Mouse (Mus musculus) MN1 (cell line): ENCODE measurements around the gene Itgb3bp.

Experiments used
- DNase-seq: peaks from one replicate; pipeline ENCODE4 v3.0.0-alpha.2; 2016; ENCODE audit warnings: low spot score

Gene Itgb3bp

GRCm38 (mm10) chr4:99929613-99930517, at the start of gene Itgb3bp:
TSS of gene Itgb3bp (minus strand) at chr4:99929813.
- peak; percentile 66 for DNase-seq

DNA sequence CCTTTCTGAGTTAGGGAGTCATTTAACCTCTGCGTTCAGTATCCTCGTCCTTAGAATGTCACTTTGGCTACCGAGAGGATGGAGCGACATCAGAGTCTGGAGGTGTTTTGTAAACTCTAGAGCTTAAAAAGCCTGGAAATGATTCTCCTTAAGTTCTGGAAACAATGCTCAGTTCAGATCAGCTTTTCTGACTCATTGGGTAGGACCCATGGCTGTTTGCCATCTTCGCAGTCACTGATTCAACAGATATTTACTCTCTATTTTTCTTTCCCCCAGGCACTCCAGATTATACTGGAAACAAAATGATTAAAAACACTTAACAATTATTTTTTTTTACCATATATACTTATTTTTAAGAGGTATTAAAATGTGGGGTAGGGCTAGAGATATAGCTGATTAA, 49.7 kb upstream of the Itgb3bp start:
- DNase-seq = no peak

DNA sequence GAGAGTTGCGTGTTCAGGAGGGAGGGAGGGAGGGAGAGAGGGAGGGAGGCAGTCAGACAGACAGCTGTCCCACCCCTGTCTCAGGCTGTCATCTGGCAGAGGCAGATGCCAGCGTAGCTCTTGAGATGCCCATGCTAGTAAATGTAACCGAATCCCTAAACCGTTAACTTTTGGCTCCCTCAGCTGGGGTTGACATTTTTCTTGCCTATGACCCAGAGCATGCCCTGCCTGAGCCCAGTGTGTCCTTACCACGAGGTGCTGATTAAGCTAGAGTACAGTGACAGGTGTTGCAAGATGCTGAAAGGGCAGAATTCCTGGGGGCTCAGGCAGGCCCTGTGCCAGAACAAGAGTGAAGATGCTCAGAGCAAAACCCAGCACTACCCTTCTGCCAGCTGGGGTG, 44.8 kb upstream of the Itgb3bp start:
- DNase-seq = no peak

DNA sequence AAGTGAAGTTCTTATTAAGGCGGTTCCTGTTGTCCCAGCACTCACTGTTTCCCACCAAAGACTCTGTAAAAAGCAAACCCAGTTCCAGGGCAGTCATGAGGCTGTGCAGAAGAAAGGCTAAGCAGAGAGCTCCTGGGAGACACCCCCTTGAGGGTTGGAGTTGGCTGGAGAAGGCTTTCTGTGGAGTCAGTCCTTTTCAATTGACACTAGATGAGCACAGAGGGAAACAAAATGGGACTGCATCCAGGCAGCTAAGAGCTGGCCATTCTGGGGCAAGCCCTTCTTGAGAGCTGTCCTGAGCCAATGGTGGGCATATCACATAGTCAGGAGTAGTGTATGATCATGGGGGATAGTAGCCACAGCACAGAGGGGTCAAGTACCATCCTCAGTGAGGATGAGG, 44.3 kb upstream of the Itgb3bp start:
- DNase-seq = no peak

DNA sequence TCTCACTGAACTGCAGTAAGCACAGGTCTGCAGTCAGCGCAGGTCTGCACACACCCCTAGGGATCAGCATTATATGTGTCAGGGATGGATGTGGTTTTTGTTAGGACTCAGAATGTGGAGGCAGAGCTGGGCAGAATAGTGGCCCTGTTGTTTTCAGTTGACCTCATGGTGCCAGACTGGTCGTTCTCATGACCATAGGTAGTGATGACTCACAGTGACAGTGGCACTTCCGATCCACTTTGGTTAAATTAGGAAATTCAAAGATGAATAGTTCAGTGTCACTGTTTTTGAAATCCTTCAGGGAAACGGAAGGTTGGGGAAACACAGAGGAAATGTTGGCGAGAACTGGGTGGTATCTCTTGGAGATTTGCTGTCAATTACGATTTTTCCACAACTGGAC, 43.3 kb upstream of the Itgb3bp start:
- no peak for DNase-seq

DNA sequence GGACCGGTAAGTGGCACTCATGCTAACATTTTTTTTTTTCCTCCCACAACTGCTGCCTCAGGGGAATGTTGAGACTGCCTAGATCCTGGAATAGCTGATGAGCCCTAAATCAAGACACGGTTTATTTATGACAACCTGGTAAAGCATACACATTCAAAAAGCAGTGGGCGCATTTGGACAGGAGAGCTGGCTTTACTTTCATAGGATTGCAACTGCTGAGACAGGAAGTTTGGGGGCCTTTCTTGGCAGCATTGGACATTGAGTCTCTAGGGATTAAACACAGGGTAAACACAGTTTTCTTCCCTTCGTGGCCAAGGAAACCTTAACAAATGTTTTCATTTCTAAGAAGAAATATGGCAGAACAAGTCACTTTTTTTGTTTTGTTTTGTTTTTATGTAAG, 40.5 kb upstream of the Itgb3bp start:
- DNase-seq = no peak

GRCm38 (mm10) chr4:99969328-99969727, 39.7 kb upstream of the Itgb3bp start:
- no peak for DNase-seq

- DNase-seq = no peak
These were observed 36.9 kb upstream of the Itgb3bp start for GRCm38 (mm10) chr4:99966555-99966954.

- DNase-seq = no peak
These were observed 29.7 kb upstream of the Itgb3bp start for GRCm38 (mm10) chr4:99959308-99959707.

DNA sequence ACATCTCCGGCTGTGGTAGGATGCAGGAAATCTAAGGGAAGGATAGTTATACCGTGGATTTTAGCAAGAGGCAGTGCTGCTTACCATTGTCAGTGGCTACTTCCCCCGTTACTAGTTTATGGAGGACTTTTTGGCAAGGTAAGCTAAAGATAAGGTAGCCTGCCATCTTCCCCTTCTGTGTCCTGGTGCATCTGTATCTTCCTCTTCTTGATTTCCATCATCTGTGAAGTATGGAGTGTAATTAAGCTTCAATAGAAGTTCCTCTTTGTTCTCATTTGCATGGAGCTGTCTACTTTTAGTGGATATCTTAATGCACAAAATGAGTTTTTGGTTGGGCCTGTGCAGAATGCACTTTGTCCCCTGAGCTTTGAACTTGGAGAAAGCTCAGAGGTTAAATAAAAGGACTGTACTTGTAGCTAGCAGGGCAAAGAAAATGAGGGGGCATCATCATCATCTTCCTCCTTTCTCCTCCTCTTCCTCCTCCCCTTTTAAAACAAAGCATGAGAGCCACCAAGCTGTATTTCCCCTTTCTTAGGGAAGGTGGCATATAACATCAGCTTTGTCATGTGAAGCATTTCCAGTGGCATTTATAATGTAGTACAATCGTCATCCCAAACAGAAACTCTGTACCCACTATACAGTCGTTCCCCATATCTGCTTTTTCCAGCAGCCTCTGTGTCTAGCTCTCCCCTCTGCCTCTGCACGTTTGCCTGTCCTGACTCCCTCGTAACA, 28.6 kb upstream of the Itgb3bp start:
- no peak for DNase-seq

DNA sequence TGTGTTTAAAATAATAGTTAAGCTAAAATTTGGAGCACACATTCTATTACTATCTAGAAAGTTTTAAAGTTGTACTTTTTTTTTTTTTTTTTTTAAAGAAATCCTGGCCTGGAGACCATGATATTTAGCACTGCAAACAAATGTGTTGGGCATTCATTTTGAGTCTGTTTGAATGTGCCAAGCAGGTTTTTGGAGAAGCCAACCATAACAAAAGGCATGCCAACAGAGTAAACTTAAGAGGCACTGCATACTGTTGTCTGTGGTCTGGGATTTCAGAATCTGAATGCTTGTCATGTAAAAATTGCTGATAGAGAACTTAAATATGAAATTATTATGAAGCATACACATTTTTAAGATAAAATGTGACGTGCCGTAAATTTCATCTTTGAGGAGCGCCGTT, 27.6 kb upstream of the Itgb3bp start:
- DNase-seq = no peak

DNA sequence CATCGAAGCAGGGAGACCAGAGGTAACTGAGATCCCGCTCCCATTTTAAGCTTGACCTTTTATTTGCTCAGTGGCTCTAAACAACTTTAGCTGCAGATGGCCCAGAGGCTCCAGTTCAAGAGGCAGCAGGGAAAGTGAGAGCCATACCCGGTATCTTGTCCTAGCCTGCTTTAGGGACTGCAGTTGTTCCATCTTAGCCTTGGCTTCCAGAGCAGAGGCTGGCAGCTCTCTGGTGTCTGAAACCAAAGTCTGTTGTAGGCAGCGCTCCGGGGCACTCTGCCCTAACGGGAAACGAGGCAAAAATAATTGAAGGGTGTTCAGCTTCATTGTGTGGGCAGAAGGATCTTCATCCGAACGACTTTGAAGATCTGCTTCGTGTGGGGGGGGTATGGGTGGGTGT, 25.8 kb upstream of the Itgb3bp start:
- no peak for DNase-seq

DNA sequence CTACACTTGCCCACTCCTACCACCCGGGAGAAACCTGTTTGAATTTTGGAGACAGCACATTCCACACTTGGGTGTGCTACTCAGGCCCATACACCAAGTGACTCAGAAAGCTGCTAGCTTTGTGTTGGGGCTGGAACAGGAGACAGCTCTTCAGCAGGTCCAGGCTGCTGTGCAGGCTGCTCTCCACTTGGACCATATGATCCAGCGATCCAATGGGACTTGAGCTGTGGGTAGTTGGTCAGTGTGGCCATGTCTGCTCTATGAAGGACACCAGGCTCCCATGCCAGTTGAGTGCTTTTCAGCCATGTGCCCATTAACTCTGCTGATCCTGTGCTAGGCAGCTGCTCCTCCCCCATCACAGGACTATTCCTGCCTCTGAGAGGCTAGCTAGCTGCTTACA, 24.3 kb upstream of the Itgb3bp start:
- no peak for DNase-seq

GRCm38 (mm10) chr4:99947896-99948295, 18.3 kb upstream of the Itgb3bp start:
- no peak for DNase-seq

GRCm38 (mm10) chr4:99947192-99947591, 17.6 kb upstream of the Itgb3bp start:
- peak; percentile 6 for DNase-seq

DNA sequence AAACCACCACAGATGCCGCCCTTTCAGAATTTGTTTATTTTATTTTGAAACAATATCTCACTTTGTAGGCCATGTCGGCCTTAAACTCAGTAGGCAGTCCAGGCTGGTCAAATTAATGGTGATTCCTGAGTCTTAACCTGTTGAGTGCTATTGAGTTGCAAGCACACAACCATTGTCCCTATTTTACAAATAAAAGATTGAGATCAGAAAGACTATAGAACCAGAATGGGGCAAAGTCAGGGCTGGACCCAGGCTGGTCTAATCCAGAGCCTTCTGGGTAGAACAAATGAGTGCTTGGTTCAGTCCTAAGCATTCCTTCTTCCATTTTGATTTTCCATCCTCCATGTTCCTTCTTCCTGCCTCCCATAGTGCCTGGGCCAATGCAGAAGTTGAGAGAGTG, 16.9 kb upstream of the Itgb3bp start:
- DNase-seq = no peak

GRCm38 (mm10) chr4:99945011-99945410, 15.4 kb upstream of the Itgb3bp start:
- no peak for DNase-seq

GRCm38 (mm10) chr4:99944606-99945005, 15.0 kb upstream of the Itgb3bp start:
- DNase-seq = no peak

DNA sequence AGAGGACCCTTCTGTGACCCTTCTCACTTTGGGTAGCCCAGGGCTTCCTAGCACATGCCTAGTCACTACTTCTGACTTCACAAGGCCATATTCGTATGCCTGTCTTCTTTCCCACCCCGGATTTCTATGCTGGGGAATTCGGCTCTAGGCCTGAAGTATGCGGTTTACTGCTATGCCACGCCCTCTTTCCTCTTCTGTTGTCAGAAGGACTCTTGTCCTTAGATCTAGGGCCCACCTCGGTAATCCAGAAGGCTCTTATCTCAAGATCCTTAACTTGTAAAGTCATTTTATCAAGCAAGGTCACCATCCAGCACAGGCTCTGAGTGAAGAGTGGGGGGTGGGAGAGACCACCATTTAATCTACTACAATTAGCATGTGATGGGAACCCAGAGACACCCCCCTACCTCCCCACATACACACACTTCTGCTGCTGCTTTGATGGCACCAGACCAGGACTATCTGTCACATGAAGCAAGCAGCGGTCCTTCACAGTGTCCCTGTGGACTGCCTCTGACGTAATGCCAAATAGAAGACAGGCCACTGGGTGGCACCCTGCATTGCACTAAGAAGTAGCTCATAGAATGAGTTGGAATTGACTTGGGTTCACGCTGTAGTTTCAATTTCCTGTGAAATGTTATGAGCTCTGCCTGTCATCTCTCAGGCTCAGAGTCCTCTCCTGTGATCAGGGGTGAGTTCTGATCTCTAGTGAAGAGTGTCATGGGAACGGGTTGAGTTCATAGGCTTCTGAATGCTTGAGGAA, 12.2 kb upstream of the Itgb3bp start:
- no peak for DNase-seq

DNA sequence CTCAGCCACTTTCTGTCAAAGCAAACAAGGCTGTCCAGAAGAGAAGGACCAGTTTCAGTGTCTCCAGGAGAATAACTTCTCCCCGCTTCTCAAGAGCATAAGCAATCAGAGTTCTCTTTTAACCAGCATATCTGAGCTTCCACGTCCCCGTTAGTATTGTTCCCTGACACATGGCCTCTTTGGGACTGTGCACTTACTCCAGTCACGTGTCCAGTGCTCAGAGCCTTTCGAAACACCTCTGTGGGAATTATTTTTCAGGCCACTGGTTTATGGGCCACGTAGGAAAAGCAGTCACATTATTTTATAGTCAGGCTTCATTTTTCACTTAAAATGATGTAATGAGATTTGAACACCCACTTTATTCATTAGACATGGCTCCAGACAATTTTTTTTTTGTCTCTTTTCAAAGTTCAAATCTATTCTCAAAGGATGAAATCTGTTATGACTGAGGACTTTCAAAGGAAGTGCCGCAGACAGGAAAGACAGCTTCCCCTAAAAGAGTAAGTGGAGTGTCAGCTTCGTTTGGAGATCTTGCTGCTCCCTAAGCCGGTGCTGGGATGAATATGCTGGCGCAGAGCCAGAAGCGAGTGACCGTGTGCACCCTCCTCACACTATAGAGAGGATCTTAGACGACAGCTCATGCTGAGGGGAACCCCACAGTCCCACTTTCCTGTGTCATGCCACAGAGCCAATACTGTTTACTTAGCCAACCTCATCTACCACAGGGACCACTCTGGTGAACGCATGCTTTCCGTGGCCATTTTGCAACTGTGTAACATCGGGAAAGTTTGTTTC, 10.3 kb upstream of the Itgb3bp start:
- no peak for DNase-seq

GRCm38 (mm10) chr4:99936278-99936677, 6.7 kb upstream of the Itgb3bp start:
- DNase-seq = no peak

GRCm38 (mm10) chr4:99934859-99935258, 5.2 kb upstream of the Itgb3bp start:
- DNase-seq = no peak
